Mouse (Mus musculus) forebrain, embryonic 14.5 days (tissue): ENCODE data around the gene Znhit1. TPM values are rescaled to one million over a fixed set of nuclear protein-coding genes. Genes with fewer than 3 reads are reported as not detected.
"Not testable (repeated sequence)": the region's sequence is repeated elsewhere in the genome, so short reads cannot be mapped to it uniquely, and the experiment has no call there.

Source experiments
- ATAC-seq: fragments of 200-750 bp; cut with Nextera tagmentation; 2 replicates; pipeline ENCODE4 v1.8.0; 2017; ENCODE audit warnings: mild to moderate bottlenecking, moderate library complexity
- DNase-seq: peaks from one replicate; pipeline ENCODE4 v3.0.0-alpha.2; 2015; ENCODE audit warnings: low spot score
- H3K27ac ChIP-seq: fragments of 300-500 bp; sonication (generic); 2 replicates; pipeline ENCODE4 v1.5.1; 2014; ENCODE audit warnings: low read depth, mild to moderate bottlenecking, control low read depth, low read length, moderate library complexity
- H3K27me3 ChIP-seq: fragments of 300-500 bp; sonication (generic); replicated peaks from 2 replicates; pipeline ENCODE4 v1.6.1; 2014; ENCODE audit warnings: low read length, control low read depth, mixed read lengths; ENCODE audit not compliant: control insufficient read depth, insufficient read depth
- H3K36me3 ChIP-seq: fragments of 300-500 bp; sonication (generic); 2 replicates; pipeline ENCODE4 v1.6.1; 2014; ENCODE audit warnings: low read length, control low read depth; ENCODE audit not compliant: control insufficient read depth, insufficient read depth
- H3K4me1 ChIP-seq: fragments of 300-500 bp; sonication (generic); 2 replicates; pipeline ENCODE4 v1.6.1; 2014; ENCODE audit warnings: antibody characterized with exemption, low read length, control low read depth; ENCODE audit not compliant: control insufficient read depth, insufficient read depth
- H3K4me2 ChIP-seq: fragments of 300-500 bp; sonication (generic); 2 replicates; pipeline ENCODE4 v1.6.1; 2014; ENCODE audit warnings: mild to moderate bottlenecking, control low read depth, low read length
- H3K4me3 ChIP-seq: fragments of 300-500 bp; sonication (generic); 2 replicates; pipeline ENCODE4 v1.5.1; 2014; ENCODE audit warnings: low read depth, low read length, control low read depth
- H3K9ac ChIP-seq: fragments of 300-500 bp; sonication (generic); 2 replicates; pipeline ENCODE4 v1.6.1; 2014; ENCODE audit warnings: mild to moderate bottlenecking, low read length, control low read depth, moderate library complexity
- H3K9me3 ChIP-seq: fragments of 300-500 bp; sonication (generic); replicated peaks from 2 replicates; pipeline ENCODE4 v1.6.1; 2016; ENCODE audit warnings: low read length, control low read depth, mixed read lengths; ENCODE audit not compliant: control insufficient read depth
- WGBS: fragments of 180-500 bp; shearing (Covaris S2); extraction: QIAGEN DNeasy Blood & Tissue Kit; methylation state at CpG from one replicate; pipeline ENCODE4 v1.1.7; 2014; 5-methylcytosine and 5-hydroxymethylcytosine counted together
- polyA plus RNA-seq: library from polyadenylated mRNA; unstranded; fragments of >200 nt; fragmentation: Nextera tagmentation; extraction: Ambion mirVana; gene quantifications from 2 replicates; pipeline ENCODE4 v1.2.1, GENCODE M21; 2014

The Znhit1 gene
- polyA plus RNA-seq, 1 experiment from 2014 or later: 136 TPM

DNA sequence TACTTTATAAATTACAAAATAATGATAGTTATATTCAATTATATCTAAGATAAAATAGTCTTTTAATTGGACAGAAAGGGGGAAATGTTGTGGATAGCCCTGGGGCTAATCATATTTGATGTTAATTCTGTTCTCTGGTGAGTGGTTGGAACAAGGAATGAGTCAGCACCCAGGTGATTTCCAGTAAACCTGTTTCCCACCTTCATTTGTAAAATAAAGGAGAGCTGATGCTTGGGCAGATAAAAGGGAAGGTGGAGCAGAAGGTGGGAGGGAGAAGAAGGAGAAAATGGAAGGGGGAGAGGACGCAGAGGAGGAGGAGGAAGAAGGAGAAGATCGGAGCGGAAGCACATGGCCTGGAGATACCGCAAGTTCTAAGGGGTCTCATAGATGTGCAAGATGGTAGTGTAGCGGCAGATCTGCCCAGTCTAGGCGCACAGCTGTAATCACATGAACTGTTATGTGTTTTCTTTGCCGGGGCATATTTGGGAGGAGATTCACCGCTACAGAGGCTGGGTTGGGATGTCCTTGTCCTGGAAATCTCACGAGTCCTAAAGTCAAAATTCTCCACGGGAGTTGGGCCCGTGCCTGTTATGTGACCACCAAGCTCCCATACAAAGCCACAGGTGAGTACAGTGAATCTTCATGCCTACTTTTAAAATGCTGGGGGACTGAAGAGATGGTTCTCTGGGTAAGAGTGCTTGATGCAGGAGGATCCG is 46.8 kb downstream of the Znhit1 start:
- H3K27me3 ChIP-seq: no peaks in the 10 kb centered on the region
- DNase-seq (no peak), ATAC-seq (no peak)
- no peaks in the 10 kb centered on the region for H3K36me3 ChIP-seq
- 0 out of 2 replicates have a peak, but pooled peaks cover 2% of the 10 kb centered on the region for H3K9me3 ChIP-seq
- WGBS: 88% methylated on average over 12 of the region's 12 CpGs
- no peak overlapping the region for H3K4me2 ChIP-seq
- no peak overlapping the region for H3K9ac ChIP-seq
- no peaks in the 10 kb centered on the region for H3K4me1 ChIP-seq
- H3K27ac ChIP-seq: no peak overlapping the region
- no peak overlapping the region for H3K4me3 ChIP-seq

DNA sequence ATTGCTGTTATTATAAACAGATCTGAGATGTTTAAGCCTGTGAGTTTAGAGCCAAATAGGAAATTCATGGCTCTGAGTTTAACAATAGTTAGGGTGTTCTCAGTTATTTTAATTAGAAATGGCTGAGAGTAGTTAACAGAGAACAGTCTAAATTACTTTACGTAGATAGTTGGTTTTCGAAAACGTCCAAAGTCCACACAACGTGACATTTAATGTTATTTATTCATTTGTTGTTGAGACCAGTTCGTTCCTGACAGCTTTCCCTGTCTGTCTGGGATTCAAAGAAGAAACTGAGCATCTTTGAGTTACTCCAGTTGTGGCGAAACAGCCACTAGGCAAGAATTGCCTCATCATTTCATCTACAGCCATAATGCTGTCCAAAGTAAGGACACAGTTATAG is 47.8 kb downstream of the Znhit1 start:
- 86% methylated on average over 6 of the region's 6 CpGs for WGBS
- not testable (repeated sequence) for H3K36me3 ChIP-seq, H3K4me1 ChIP-seq, H3K9me3 ChIP-seq, H3K27me3 ChIP-seq, H3K4me3 ChIP-seq, DNase-seq, H3K4me2 ChIP-seq, H3K27ac ChIP-seq, ATAC-seq, H3K9ac ChIP-seq

DNA sequence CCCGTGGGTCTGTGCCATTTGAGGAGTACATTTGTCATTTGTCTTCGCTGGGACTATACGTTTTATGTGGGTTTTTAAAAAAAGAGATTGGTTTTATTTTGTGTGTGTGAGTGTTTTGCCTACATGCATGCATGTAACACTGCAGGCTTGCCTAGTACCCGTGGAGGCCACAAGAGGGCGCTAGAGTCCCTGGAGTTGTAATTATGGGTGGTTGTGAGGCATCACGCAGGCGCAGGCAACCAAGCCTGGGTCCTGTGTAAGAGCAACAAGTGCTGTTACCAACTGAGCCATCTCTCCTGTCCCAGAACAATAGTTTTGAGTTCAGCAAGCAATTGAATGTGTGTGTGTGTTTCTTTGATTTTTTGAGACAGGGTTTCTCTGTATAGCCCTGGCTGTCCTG is 48.5 kb downstream of the Znhit1 start:
- Histone ChIP-seq H3K4me2 (no peak overlapping the region), H3K36me3 (no peaks in the 10 kb centered on the region), H3K4me1 (no peaks in the 10 kb centered on the region), H3K9ac (no peak overlapping the region), H3K27me3 (no peaks in the 10 kb centered on the region), H3K27ac (no peak overlapping the region), H3K4me3 (no peak overlapping the region), H3K9me3 (0 out of 2 replicates have a peak, but pooled peaks cover 2% of the 10 kb centered on the region)
- ATAC-seq: no peak
- no peak for DNase-seq
- 70% methylated on average over 7 of the region's 7 CpGs for WGBS

DNA sequence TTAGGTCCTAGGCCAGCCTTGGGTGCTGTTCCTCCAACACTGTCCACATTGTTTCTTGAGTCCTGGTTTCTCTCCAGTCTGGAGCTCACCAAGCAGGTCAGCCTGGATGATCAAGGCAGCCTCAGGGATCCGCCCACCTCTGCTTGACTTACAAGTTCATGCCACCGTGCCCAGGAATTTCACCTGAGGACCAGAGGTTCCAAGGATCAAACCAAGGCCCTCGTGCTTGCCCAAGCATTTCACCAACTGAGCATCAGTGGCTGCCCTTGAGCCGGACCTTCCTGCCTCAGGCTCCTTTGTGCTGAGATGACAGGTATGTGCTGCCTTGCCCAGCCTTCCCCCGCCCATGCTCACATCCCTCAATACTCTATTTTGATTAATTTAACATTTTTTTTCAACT is 50.2 kb downstream of the Znhit1 start:
- 90% methylated on average over 5 of the region's 5 CpGs for WGBS

DNA sequence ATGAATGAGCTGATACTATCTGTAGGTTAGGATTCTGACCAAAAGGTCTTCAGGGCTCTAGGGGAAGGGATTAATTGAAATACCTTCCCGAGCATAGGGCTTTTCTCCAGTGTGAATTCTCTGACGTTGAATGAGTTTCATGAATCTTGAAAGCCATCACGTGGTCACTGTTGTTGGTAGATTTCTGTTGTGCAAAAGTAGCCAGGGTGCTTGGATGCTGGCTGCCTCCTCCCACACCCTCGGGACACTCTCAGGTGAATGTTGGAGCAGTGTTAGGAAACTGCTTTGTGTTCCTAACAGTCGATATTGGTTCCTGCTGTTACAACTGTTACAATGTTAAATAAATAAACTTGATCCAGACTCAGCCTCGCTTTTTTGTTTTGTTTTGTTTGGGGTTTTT is 51.1 kb downstream of the Znhit1 start:
- H3K9ac ChIP-seq: no peak overlapping the region
- 86% methylated on average over 6 of the region's 6 CpGs for WGBS
- H3K36me3 ChIP-seq: no peaks in the 10 kb centered on the region
- 0 out of 2 replicates have a peak, but pooled peaks cover 2% of the 10 kb centered on the region for H3K9me3 ChIP-seq
- no peaks in the 10 kb centered on the region for H3K4me1 ChIP-seq
- H3K27me3 ChIP-seq: no peaks in the 10 kb centered on the region
- ATAC-seq: no peak
- no peak overlapping the region for H3K4me3 ChIP-seq
- H3K4me2 ChIP-seq: no peak overlapping the region
- no peak for DNase-seq
- no peak overlapping the region for H3K27ac ChIP-seq

More for the DNA sequence above, 50.2 kb downstream of the Znhit1 start:
- Histone ChIP-seq H3K4me3 (no peak overlapping the region), H3K27ac (no peak overlapping the region), H3K9ac (no peak overlapping the region), H3K9me3 (0 out of 2 replicates have a peak, but pooled peaks cover 2% of the 10 kb centered on the region), H3K4me1 (no peaks in the 10 kb centered on the region), H3K4me2 (no peak overlapping the region), H3K27me3 (no peaks in the 10 kb centered on the region), H3K36me3 (no peaks in the 10 kb centered on the region)
- no peak for DNase-seq
- no peak for ATAC-seq

DNA sequence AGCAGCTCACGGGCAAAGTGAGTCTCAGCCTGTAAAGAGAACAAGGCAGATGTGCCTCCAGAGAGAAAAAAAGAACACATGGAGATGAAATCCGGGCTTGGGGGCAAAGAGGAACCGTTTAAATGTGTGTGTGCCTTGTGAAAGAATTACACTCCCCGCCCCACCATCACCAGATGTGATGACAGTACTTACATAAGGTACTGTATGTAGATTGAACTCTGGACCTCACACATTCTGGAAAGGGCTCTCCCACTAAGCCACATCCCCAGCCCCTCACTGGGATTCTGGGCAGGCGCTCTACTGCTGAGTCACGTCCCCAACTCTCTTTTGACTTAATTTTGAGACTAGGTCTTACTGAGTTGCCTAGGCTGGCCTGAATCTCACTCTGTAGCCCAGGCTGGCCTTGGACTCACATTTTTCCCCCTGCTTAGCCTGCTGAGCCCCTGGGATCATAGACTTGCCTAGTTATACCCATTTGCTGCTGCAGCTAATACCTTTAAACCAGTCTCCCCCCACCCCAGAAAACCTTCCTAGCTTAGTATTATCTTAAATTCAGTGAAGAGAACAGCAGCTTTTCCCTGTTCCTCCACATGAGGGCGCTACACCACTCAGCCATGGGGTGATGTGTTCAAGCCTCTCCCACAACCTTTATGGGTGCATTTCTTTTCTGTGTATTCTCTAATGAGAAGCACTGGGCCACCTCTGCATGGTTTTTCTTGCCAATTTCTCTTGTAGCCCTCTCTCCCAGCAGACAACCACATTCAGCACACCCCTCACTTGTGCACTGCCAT is 51.7 kb downstream of the Znhit1 start:
- H3K27me3 ChIP-seq: no peaks in the 10 kb centered on the region

DNA sequence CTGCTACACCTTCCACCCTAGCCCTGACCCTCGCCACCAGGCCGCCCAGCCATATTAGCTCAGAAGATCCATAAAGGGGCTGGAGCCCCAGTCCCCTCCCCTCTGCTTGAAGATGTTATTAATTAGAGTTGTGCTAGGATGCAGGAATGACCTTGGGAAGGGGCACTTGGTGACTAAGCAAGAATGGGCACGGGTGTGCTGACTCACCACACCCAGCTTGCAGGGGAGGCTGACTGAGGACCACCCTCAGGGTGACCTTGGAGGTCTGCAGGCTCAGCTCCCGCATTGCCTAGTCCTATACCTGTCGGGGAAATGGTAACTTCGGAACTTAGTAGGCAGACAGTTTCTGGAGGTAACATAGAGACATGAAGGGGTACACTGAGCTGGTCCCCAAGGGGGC is 53.9 kb downstream of the Znhit1 start:
- H3K9ac ChIP-seq: no peak overlapping the region
- no peak overlapping the region for H3K4me3 ChIP-seq
- no peak for DNase-seq
- H3K4me2 ChIP-seq: no peak overlapping the region
- H3K36me3 ChIP-seq: no peaks in the 10 kb centered on the region
- H3K27me3 ChIP-seq: no peaks in the 10 kb centered on the region
- ATAC-seq: no peak
- WGBS: 90% methylated on average over 6 of the region's 6 CpGs
- no peaks in the 10 kb centered on the region for H3K9me3 ChIP-seq
- no peaks in the 10 kb centered on the region for H3K4me1 ChIP-seq
- H3K27ac ChIP-seq: no peak overlapping the region

More for the DNA sequence above, 51.7 kb downstream of the Znhit1 start:
- Histone ChIP-seq H3K36me3 (no peaks in the 10 kb centered on the region), H3K4me2 (no peak overlapping the region), H3K4me3 (no peak overlapping the region), H3K4me1 (no peaks in the 10 kb centered on the region), H3K27ac (no peak overlapping the region), H3K9ac (no peak overlapping the region), H3K9me3 (0 out of 2 replicates have a peak, but pooled peaks cover 2% of the 10 kb centered on the region)
- WGBS: 67% methylated on average over 7 of the region's 7 CpGs
- ATAC-seq (no peak), DNase-seq (no peak)

DNA sequence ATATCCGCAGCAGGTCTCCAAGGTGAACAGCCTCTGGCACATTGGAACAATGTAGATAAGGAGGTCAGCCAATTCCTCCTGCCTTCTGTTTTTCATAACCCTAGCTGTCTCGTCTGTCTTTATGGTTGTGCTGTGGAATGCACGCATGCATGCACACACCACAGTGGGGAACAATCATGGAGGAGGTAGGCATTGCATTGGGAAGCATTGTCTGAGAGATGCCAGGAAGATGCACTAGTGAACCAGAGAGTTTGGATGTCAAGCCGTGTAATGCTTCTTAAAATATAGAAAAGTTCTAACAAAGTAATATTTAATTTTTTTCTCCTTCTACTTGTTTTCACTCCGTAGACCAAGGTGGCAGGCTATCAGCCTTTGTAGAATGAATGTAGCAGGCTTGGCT is 54.9 kb downstream of the Znhit1 start:
- Histone ChIP-seq H3K9ac (no peak overlapping the region), H3K4me3 (no peak overlapping the region), H3K4me2 (no peak overlapping the region), H3K36me3 (no peaks in the 10 kb centered on the region), H3K27ac (no peak overlapping the region), H3K4me1 (no peaks in the 10 kb centered on the region), H3K27me3 (no peaks in the 10 kb centered on the region), H3K9me3 (no peaks in the 10 kb centered on the region)
- WGBS: 87% methylated on average over 5 of the region's 5 CpGs
- no peak for ATAC-seq
- DNase-seq: no peak
